Mouse (Mus musculus) limb, embryonic 11.5 days (tissue): ENCODE results near the gene Draxin. TPM values are rescaled to one million over a fixed set of nuclear protein-coding genes. Genes with fewer than 3 reads are reported as not detected.

ENCODE experiments used
- ATAC-seq: fragments of 200-750 bp; cut with Nextera tagmentation; 2 replicates; pipeline ENCODE4 v1.8.0; 2017; ENCODE audit warnings: low read depth; ENCODE audit not compliant: insufficient number of reproducible peaks, low FRiP score, low TSS enrichment
- DNase-seq: peaks from one replicate; pipeline ENCODE4 v3.0.0-alpha.2; 2015; ENCODE audit warnings: low spot score
- H3K27ac ChIP-seq: fragments of 300-500 bp; sonication (generic); replicated peaks from 2 replicates; pipeline ENCODE4 v1.5.1; 2014; ENCODE audit warnings: low read depth, mild to moderate bottlenecking, low read length
- H3K27me3 ChIP-seq: fragments of 300-500 bp; sonication (generic); 2 replicates; pipeline ENCODE4 v1.6.1; 2014; ENCODE audit warnings: mild to moderate bottlenecking, low read length, mixed read lengths; ENCODE audit not compliant: control insufficient read depth, insufficient read depth
- H3K36me3 ChIP-seq: fragments of 300-500 bp; sonication (generic); 2 replicates; pipeline ENCODE4 v1.6.1; 2014; ENCODE audit warnings: mild to moderate bottlenecking, low read length, moderate library complexity, mixed read lengths; ENCODE audit not compliant: control insufficient read depth, insufficient read depth
- H3K4me1 ChIP-seq: fragments of 300-500 bp; sonication (generic); 2 replicates; pipeline ENCODE4 v1.6.1; 2014; ENCODE audit warnings: low read length, mixed read lengths; ENCODE audit not compliant: control insufficient read depth, insufficient read depth
- H3K4me2 ChIP-seq: fragments of 300-500 bp; sonication (generic); 2 replicates; pipeline ENCODE4 v1.6.1; 2014; ENCODE audit warnings: low read depth, mild to moderate bottlenecking, moderate library complexity; ENCODE audit not compliant: severe bottlenecking
- H3K4me3 ChIP-seq: fragments of 300-500 bp; sonication (generic); 2 replicates; pipeline ENCODE4 v1.5.1; 2014; ENCODE audit warnings: low read depth, low read length
- H3K9ac ChIP-seq: fragments of 300-500 bp; sonication (generic); 2 replicates; pipeline ENCODE4 v1.6.1; 2014; ENCODE audit warnings: mild to moderate bottlenecking, low read length
- H3K9me3 ChIP-seq: fragments of 300-500 bp; sonication (generic); 2 replicates; pipeline ENCODE4 v1.6.1; 2016; ENCODE audit warnings: low read length; ENCODE audit not compliant: control insufficient read depth
- whole genome bisulfite sequencing: fragments of 180-500 bp; shearing (Covaris S2); extraction: QIAGEN DNeasy Blood & Tissue Kit; methylation state at CpG from one replicate; pipeline ENCODE4 v1.1.7; 2014; 5-methylcytosine and 5-hydroxymethylcytosine counted together
- polyA plus RNA-seq: library from polyadenylated mRNA; unstranded; fragments of >200 nt; fragmentation: Nextera tagmentation; extraction: Ambion mirVana; gene quantifications from 2 replicates; pipeline ENCODE4 v1.2.1, GENCODE M21; 2014

The Draxin gene
- polyA plus RNA-seq, 1 experiment from 2014 or later, result 2.5 TPM

DNA sequence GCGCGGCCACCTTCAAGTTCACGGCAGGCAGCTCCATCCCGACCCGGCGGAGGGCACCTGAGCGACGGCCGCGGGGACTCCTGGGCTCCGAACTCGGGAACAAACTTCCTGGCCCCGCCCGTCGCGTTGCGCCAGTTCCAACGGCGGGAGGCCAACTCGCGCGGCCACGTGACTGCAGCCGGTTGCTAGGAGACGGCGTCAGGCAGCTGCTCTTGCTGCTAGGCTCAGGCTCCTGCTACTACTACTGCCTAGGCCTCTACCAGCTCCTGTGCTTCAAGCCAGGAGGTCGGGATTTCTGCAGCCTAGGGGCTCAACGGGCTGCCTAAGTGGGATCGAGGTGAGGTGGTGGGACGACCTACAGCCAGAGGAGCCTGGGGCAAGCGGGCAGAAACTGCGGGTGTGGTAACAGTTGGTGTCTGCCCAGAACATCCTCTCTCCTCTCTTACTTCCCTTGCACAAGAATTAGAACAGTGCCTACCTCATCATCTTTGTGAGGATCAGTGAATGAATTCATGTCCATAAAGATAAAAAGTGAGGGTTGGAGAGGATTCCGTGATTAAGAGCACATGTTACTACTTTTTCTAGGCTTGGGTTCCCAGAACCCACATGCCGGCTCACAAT lies 42.5 kb downstream of the Draxin start, which contains the start of gene Agtrap:
Gene Agtrap (minus strand): TSS at position 125 of the 621 bp plus-strand sequence.
- H3K27me3 ChIP-seq, result no peaks in the 10 kb centered on the region
- peaks cover 17% of the 10 kb centered on the region for H3K4me1 ChIP-seq
- WGBS, result 6% methylated on average over 34 of the region's 34 CpGs

DNA sequence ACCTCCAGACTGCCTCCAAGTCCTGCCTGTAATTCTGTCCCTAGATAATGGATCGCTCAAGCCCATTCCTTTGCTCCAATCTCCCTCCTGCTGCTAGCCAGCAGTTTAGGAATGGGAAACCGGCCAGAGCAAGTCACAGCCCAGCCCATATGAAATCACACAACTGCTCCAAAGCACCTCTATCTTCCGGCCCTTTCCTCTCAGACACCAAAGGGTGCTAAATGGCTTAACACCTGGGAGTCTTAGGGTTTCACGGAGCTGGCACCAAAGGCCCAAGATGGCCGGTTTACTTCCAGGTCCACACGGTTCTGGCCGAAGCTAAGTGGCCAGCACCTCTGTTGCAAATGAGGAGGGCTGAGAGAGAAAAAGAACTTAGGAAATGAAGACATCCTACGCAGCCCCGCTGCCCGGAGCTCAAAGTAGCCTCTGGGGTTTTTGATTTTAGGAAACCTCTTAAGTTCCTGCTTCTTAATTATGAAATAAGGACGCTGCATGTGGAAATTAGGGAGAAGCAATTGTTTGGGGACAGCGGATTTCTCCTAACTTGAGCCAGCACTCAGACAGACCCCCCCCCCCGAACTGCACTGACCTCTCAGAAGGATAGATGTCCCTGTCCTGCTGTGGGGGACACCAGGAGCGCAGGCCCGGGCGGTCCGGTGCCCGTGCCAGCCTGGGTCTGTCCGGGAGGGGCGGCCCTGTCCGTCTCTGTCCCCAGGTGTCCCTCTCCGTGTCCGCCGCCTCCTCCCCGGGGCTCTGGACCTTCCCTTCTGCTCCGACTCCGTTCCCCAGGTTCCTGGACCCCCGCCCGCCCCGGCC lies 43.2 kb downstream of the Draxin start:
- peaks cover 17% of the 10 kb centered on the region for H3K4me1 ChIP-seq
- no peaks in the 10 kb centered on the region for H3K36me3 ChIP-seq
- 3% methylated on average over 27 of the region's 30 CpGs for WGBS
- peak overlapping the region; percentile 85 for H3K4me2 ChIP-seq
- peak overlapping the region; percentile 84 for H3K4me3 ChIP-seq
- peak overlapping the region; percentile 79 for H3K9ac ChIP-seq
- no peaks in the 10 kb centered on the region for H3K27me3 ChIP-seq
- H3K9me3 ChIP-seq, result no peaks in the 10 kb centered on the region
- H3K27ac ChIP-seq, result no peak overlapping the region
- DNase-seq (peak; percentile 36), ATAC-seq (peak; percentile 37)

More for the DNA sequence above, 42.5 kb downstream of the Draxin start, which contains the start of gene Agtrap:
- Histone ChIP-seq H3K9ac (peak within 1 kb of the TSS; percentile 79), H3K36me3 (no peaks in the 10 kb centered on the region), H3K4me2 (peak within 1 kb of the TSS; percentile 85), H3K27ac (0 out of 2 replicates have a peak within 1 kb of the TSS, but pooled peaks have one; percentile 1), H3K4me3 (peak within 1 kb of the TSS; percentile 84), H3K9me3 (no peaks in the 10 kb centered on the region)
- DNase-seq (peak; percentile 94), ATAC-seq (peak; percentile 83)

DNA sequence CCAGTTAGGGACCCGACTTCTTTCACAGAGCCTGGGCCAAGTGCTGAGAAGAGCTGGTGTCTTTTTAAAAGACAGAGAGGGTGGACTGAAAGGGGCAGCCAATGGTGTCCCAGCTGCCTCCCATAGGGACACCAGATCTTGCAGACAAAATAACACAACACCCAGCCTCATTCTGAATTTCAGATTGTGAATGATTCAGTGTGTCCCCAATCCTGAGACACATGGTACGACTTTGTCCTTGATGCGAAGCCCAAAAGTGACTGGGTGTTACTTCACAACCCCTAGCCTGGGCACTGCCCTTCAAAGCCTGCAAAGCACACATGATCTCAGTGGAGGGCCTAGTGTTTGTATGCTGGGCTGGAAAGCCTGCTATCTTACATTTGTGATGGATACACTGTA lies 44.6 kb downstream of the Draxin start:
- DNase-seq (no peak), ATAC-seq (no peak)
- no peaks in the 10 kb centered on the region for H3K27me3 ChIP-seq
- H3K9me3 ChIP-seq, result no peaks in the 10 kb centered on the region
- H3K4me1 ChIP-seq, result peaks cover 17% of the 10 kb centered on the region
- H3K36me3 ChIP-seq, result no peaks in the 10 kb centered on the region; the same call in 1 of the 2 replicates
- WGBS, result 77% methylated on average over 3 of the region's 3 CpGs
- no peak overlapping the region for H3K4me3 ChIP-seq
- H3K27ac ChIP-seq, result no peak overlapping the region
- H3K9ac ChIP-seq, result no peak overlapping the region
- H3K4me2 ChIP-seq, result no peak overlapping the region

DNA sequence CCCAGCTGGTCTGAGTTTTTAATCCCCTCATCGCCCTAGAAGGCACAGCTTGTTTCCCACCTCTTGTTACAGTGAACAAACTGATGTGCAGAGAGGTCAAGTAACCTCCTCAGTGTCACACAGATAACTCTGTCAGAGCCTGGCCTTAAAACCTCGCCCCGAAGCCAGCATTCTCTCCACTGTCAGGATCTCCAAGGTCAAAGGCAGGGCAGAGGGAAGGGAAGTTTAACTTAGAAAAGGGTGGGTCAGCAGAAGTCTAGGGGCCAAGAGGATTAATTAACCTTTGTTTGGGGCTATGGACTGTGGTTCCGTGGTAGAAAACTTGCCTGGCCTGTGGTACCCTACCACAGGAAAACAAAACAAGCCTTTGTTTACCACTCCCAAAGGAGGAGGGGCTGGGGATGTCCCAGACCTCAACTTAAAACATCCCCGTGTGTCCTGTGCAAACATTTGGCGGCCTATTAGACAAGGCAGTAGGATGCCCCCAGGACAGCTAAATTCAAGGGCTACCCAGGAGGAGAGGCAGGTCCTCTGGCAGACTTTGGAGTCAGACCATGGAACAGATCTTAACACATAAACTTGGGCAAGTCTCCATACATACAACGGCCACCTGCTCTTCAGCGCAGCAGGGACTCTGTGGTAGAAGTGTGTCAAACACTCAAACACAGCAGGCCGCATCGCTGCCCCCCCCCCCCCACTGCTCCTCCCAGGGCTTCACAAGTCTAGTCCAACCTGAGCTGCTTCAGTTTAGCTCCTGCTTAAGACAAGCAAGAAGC lies 45.2 kb downstream of the Draxin start:
- no peaks in the 10 kb centered on the region for H3K9me3 ChIP-seq
- DNase-seq, result no peak
- H3K27me3 ChIP-seq, result no peaks in the 10 kb centered on the region
- peaks cover 17% of the 10 kb centered on the region for H3K4me1 ChIP-seq
- WGBS, result 55% methylated on average over 10 of the region's 10 CpGs
- no peak overlapping the region for H3K27ac ChIP-seq
- H3K4me2 ChIP-seq, result no peak overlapping the region
- H3K9ac ChIP-seq, result no peak overlapping the region
- no peaks in the 10 kb centered on the region; the same call in 1 of the 2 replicates for H3K36me3 ChIP-seq
- ATAC-seq, result no peak
- H3K4me3 ChIP-seq, result no peak overlapping the region

DNA sequence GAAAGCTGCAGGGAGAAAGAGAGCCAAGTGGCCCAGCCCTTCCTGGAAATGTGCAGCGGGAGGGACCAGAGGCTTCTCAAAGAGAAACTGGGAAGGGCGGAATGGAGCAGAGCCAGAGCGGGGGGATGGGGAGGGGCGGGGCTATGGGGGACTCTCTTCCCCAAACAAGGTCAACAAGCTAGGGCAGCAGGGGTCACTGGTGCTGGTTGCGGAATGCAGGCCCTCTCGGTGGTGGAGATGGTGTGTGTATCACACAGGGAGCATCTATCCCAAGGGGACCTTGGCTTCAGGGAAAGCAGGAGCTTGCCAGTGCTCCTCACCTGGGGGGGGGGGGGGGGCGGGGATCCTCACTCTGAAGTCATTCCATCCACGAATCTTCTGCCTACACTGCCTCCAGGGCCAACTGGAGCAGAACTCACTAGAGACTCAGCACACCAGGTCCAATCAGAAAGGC lies 46.2 kb downstream of the Draxin start:
- no peak for DNase-seq
- ATAC-seq, result no peak
- 9% methylated on average over 7 of the region's 8 CpGs for WGBS
- Histone ChIP-seq H3K9me3 (no peaks in the 10 kb centered on the region), H3K9ac (no peak overlapping the region), H3K36me3 (no peaks in the 10 kb centered on the region; the same call in 1 of the 2 replicates), H3K4me2 (no peak overlapping the region), H3K27me3 (no peaks in the 10 kb centered on the region), H3K27ac (no peak overlapping the region), H3K4me3 (no peak overlapping the region), H3K4me1 (peaks cover 17% of the 10 kb centered on the region)

DNA sequence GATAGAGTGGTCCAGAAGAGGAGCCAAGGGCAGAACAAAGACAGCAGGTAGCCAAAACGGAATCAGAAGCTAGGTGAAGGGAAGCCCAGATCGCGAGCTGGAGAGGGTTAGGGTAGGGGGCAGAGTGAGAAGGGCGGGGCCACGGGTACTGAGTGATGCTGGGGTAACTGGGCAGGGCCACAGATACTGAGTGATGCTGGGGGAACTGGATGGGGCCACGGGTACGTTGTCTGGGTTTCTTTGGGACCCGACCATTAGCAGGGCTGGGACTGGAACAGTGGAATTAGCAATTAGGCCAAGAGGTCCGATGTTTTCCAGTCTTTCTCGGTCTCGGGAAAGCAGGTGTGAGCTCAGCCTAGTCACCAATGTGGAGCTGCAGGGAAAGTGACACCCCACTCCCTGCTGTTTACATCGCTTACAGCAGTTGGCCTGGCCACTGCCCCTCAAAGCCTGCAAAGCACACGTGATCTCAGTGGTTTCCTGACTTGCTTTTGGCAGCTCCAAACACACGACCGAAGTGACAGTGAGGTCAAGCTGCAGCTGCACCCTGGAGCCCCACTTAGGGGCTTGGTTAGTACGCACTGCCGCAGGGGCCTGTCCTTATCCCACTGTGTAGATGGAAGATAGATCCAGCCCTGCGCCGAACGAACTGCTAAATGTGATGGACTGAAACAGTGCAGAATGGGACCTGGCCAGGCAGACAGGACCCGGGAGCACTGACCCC lies 47.2 kb downstream of the Draxin start:
- H3K4me1 ChIP-seq, result peaks cover 17% of the 10 kb centered on the region
- DNase-seq (no peak), ATAC-seq (peak; percentile 13; the same call in 1 of the 2 replicates)
- no peaks in the 10 kb centered on the region for H3K9me3 ChIP-seq
- WGBS, result 55% methylated on average over 21 of the region's 21 CpGs
- no peak overlapping the region for H3K4me2 ChIP-seq
- H3K9ac ChIP-seq, result no peak overlapping the region
- H3K4me3 ChIP-seq, result no peak overlapping the region
- H3K27me3 ChIP-seq, result no peaks in the 10 kb centered on the region
- H3K27ac ChIP-seq, result no peak overlapping the region
- H3K36me3 ChIP-seq, result no peaks in the 10 kb centered on the region; the same call in 1 of the 2 replicates

DNA sequence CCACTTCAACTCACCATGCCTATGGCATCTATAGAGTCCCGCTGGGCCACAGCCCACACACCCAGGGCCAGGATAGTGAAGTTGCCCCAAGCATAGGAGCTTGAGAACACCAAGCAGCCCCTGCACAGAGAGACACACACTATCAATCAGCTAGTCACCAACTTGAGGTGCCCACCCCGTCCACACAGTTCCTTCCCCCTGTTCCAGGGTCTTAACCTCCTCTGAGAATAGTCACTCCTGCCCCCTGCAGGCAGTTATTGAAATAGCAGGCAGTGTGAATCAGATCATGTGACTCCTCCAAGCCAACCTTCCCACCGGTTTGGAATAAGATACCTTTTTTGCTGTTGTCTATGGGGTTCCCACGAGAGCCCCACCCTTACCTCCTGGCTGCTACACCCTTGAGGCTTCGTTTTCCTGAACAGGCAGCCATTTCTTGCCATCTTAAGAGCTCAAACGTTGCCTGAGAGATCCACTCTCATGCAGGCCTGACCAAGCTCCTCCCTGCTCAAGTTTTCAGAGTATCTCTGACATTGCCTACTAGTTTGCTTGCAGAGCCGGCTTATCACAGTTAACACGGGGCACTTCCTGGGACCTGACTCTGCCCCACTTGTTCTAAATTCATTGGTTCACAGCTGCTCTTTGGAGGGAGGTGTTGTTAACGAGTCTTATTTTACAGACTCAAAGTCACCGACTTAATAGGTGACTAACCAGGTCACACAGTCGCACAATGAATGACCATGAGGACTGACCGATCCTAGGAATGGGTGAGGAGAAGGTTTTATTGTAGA lies 48.0 kb downstream of the Draxin start:
- ATAC-seq (no peak), DNase-seq (peak; percentile 79)
- Histone ChIP-seq H3K9ac (no peak overlapping the region), H3K4me3 (no peak overlapping the region), H3K4me2 (no peak overlapping the region), H3K27ac (no peak overlapping the region), H3K9me3 (no peaks in the 10 kb centered on the region), H3K27me3 (no peaks in the 10 kb centered on the region), H3K36me3 (no peaks in the 10 kb centered on the region; the same call in 1 of the 2 replicates), H3K4me1 (peaks cover 11% of the 10 kb centered on the region)
- WGBS, result 56% methylated on average over 12 of the region's 12 CpGs
